Mouse (Mus musculus) lung, postnatal 25 days (tissue): ENCODE results near the gene Scrn3.

Experiments
- DNase-seq: peaks from one replicate; pipeline ENCODE4 v3.0.0; 2022; ENCODE audit warnings: low spot score

Gene Scrn3

GRCm38 (mm10) chr2:73312152-73313116, at the start of gene Scrn3, which contains the start of gene Cir1:
Scrn3 (plus strand) TSS chr2:73312601.
Cir1 (minus strand) TSS chr2:73312701.
- peak; percentile 97 for DNase-seq

- no peak for DNase-seq
Measured at GRCm38 (mm10) chr2:73263172-73263765, 49.1 kb upstream of the Scrn3 start.

GRCm38 (mm10) chr2:73263794-73264610, 48.4 kb upstream of the Scrn3 start:
- no peak for DNase-seq

GRCm38 (mm10) chr2:73264611-73265195, 47.7 kb upstream of the Scrn3 start:
- DNase-seq: no peak

GRCm38 (mm10) chr2:73266011-73266410, 46.4 kb upstream of the Scrn3 start:
- DNase-seq: no peak

DNA sequence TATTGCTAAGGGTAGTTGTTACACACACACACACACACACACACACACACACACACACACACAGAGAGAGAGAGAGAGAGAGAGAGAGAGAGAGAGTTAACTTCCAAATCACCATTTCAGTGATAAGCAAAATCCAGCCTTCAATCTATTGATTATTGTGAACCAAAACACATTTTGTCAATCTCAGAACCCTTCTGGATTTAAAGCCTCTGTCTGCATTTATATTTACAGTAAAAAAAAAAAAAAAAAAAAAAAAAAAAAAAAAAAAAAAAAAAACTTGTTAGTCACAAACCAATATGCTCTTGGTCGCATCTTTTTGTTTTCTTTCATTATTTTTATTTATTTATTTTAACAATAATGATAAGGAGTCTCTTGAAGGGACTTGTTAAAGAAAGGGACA, 45.8 kb upstream of the Scrn3 start:
- no peak for DNase-seq

- DNase-seq: no peak
Measured at GRCm38 (mm10) chr2:73267231-73267630, 45.2 kb upstream of the Scrn3 start.

- DNase-seq: no peak
Measured at GRCm38 (mm10) chr2:73267818-73268217, 44.6 kb upstream of the Scrn3 start.

DNA sequence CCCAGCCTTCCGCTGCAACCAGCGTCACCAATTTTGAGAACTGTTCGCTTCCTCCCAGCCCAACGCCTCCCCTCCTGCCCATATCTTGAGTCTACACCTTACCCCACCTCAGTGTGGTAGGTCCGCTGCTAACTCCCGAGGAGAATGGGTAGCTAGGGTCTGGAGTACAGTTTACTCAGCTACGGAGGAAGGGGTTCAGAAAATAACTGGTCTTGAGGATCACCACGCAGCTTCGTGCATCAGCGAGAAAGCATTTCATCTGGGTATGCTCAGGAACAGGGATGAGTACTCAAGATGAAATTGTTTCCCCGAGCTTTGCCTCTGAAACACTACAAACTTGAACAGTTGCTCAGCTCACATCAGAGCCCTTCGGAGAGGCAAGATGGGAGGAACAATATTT, 44.1 kb upstream of the Scrn3 start:
- DNase-seq: no peak

GRCm38 (mm10) chr2:73268836-73269395, 43.5 kb upstream of the Scrn3 start:
- no peak for DNase-seq

- DNase-seq: no peak
Measured at GRCm38 (mm10) chr2:73269666-73270065, 42.7 kb upstream of the Scrn3 start.

DNA sequence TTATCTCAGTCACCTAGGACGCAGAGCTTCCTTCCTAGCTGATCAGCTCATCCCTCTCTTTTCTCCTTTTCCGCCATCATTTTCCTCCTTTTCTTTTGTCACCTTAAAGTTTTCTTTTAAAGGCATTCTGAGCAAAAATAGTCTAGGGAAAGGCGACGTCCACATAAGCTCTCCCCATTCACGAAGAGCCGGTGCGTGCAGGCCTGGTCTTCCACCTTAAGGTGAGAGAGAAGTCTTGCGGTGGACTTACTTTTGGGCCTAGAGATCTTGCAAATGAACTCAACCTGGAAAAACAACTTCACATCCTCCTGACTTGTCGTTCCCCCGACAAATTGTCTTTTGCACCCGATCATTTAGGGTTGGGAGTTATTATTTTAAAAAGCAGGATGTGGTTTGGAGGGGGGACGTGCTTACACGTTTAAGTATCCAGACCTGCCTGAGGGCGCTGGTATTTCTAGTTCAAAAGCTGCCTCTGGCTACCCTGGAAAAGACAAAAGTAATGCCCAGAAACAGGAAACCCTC, 42.3 kb upstream of the Scrn3 start:
- DNase-seq: no peak

GRCm38 (mm10) chr2:73270593-73271458, 41.6 kb upstream of the Scrn3 start:
- no peak for DNase-seq

DNA sequence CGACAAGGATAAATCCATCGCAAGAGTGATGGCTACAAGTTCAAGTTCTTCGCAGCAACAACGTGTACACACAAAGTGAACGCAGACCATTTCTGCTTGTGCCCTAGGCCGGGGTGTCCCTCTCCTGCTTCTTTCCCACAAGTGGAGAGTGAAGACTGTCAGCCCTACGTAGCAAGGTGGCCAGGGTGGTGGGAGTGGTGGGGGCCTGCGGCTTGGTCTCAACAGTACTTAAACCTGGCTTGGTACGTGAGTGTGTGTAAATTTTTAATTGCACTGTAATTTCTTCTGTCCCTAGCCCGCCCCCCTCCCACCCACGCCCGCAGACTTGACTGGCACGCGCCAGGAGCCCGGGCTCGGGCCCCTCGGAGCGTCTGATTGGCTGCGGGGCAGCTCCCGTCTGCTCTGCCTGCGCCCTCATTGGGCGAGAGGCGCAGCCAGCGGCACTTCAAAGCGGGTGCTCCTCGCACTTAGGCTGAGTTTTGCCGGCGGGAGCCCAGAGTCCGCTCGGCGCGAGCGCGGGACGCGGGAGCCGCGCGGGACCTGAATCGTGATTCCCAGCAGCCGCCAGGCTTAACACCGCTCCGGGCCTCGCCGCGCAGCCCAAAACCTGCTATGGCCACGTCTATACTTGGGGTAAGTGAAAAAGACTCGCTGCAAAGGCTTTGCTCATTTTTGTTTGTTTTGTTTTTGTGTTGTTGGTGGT, 40.8 kb upstream of the Scrn3 start, which contains the start of gene Sp9:
TSS of gene Sp9 (plus strand) at position 467 of the 703 bp plus-strand sequence.
- no peak for DNase-seq

- no peak for DNase-seq
Measured at GRCm38 (mm10) chr2:73272351-73273248, 39.8 kb upstream of the Scrn3 start.

GRCm38 (mm10) chr2:73273249-73274118, 38.9 kb upstream of the Scrn3 start:
- no peak for DNase-seq

DNA sequence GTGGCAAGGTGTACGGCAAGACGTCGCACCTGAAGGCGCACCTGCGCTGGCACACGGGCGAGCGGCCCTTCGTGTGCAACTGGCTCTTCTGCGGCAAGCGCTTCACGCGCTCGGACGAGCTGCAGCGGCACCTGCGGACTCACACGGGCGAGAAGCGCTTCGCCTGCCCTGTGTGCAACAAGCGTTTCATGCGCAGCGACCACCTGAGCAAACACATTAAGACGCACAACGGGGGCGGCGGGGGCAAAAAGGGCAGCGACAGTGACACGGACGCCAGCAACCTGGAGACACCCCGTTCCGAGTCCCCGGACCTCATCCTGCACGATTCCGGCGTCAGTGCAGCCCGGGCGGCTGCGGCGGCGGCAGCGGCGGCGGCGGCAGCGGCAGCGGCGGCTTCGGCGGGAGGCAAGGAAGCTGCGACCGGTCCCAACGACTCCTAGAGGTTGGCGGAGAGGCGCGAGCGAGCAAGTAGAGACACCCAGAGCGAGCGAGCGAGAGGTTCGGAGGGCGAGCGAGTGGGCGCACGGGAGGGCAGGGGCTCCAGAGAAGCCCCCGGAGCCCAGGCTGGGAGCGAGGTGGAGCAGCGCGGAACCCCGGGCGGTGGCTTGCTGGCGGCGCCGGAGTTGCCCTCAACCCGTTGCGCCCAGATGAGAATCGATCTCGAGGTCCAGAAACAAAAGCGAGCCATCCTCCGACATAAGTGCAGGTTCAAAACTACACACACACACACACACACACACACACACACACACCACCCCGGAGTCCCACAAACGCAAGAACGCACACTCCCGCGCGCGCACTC, 38.1 kb upstream of the Scrn3 start:
- DNase-seq: no peak
